Mouse (Mus musculus): ENCODE data around the gene Grik2. TPM values are rescaled to one million over a fixed set of nuclear protein-coding genes. Genes with fewer than 3 reads are reported as not detected.

The Grik2 gene
- polyA plus RNA-seq (2012; ENCODE audit: low replicate concordance) = not detected in 2 replicates

DNA sequence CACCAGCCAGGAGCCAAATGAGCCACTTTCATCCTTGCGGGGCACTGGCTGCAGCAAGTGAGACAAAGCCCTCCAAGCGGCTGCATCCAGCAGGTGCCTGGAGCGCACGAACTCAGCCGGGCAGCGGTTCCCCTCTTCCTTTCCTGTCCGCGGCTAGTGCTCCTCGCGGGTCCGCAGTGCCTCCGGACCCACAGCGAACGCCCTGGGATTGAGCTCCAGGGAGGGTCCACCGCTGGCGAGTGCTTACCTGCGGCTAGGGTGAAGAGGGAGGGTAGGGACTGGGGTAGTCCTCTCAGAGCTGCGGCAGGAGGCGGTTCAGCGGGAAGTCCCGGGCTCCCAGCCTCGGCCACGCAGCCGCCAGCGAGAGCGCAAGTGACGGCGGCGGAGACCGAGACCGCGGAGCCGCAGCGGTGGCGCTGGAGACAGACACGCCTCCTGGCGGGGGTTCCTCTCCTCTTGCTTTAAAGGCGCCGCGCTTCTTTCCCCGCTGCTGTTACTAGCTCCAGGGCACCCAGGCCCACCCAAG lies at the start of gene Grik2:
Grik2 (minus strand) TSS at position 386 of the 526 bp plus-strand sequence.

Measured in leukemia stem cell, adult 10-12 weeks (primary cell).